Mouse (Mus musculus): ENCODE data around the gene Acot6. TPM values are rescaled to one million over a fixed set of nuclear protein-coding genes. Genes with fewer than 3 reads are reported as not detected.

The Acot6 gene
- polyA plus RNA-seq, 1 experiment from 2014 or later, result 8.4 TPM

- H3K27me3 ChIP-seq (replicated peaks; ENCODE audit: control insufficient read depth, insufficient read depth, low read length), result no peaks in the 10 kb centered on the region
- ATAC-seq, result no peak
- peaks cover 82% of the 10 kb centered on the region for H3K36me3 ChIP-seq (ENCODE audit: control insufficient read depth, insufficient read depth)
- H3K4me2 ChIP-seq (replicated peaks; ENCODE audit: low read depth), result no peak overlapping the region
- WGBS, result 91% methylated on average over 14 of the region's 14 CpGs
- H3K4me1 ChIP-seq (replicated peaks; ENCODE audit: control insufficient read depth, insufficient read depth, low read length), result no peaks in the 10 kb centered on the region
- H3K9me3 ChIP-seq (ENCODE audit: control insufficient read depth), result no peaks in the 10 kb centered on the region
- no peak overlapping the region for H3K9ac ChIP-seq (ENCODE audit: low read depth, low read length)
- TF ChIP-seq CTCF (IDR thresholded peaks at IDR 0.05; ENCODE audit: low read depth), result no peak
- no peak overlapping the region for H3K4me3 ChIP-seq (ENCODE audit: low read depth, low read length)
- H3K27ac ChIP-seq (ENCODE audit: low read depth, low read length), result no peak overlapping the region
Measured at GRCm38 (mm10) chr12:84158156-84158555, 57.7 kb downstream of the Acot6 start.

- peaks cover 73% of the 10 kb centered on the region for H3K36me3 ChIP-seq (ENCODE audit: control insufficient read depth, insufficient read depth)
- no peak for TF ChIP-seq CTCF (IDR thresholded peaks at IDR 0.05; ENCODE audit: low read depth)
Measured at GRCm38 (mm10) chr12:84160491-84160890, 60.0 kb downstream of the Acot6 start.

More at GRCm38 (mm10) chr12:84160491-84160890, 60.0 kb downstream of the Acot6 start:
- Histone ChIP-seq H3K4me2 (replicated peaks; ENCODE audit: low read depth) (no peak overlapping the region), H3K4me1 (replicated peaks; ENCODE audit: control insufficient read depth, insufficient read depth, low read length) (no peaks in the 10 kb centered on the region), H3K9me3 (ENCODE audit: control insufficient read depth) (no peaks in the 10 kb centered on the region), H3K4me3 (ENCODE audit: low read depth, low read length) (no peak overlapping the region), H3K27ac (ENCODE audit: low read depth, low read length) (no peak overlapping the region), H3K27me3 (replicated peaks; ENCODE audit: control insufficient read depth, insufficient read depth, low read length) (no peaks in the 10 kb centered on the region), H3K9ac (ENCODE audit: low read depth, low read length) (no peak overlapping the region)
- 91% methylated on average over 8 of the region's 8 CpGs for WGBS
- no peak for ATAC-seq

Other genes starting within 250 kb of the Acot6 start
- 28.9 and 34.4 TPM in 2 replicates for gene Numb, start 178.7 kb upstream of the Acot6 start, polyA plus RNA-seq (2015; fragmentation: Nextera tagmentation; extraction: Ambion mirVana)
- 11.4 and 12.4 TPM in 2 replicates for gene Riox1, start 150.0 kb upstream of the Acot6 start, polyA plus RNA-seq (2015; fragmentation: Nextera tagmentation; extraction: Ambion mirVana)
- 0.04 TPM in 1 of 2 replicates, not detected in the other for gene Heatr4, start 115.8 kb upstream of the Acot6 start, polyA plus RNA-seq (2015; fragmentation: Nextera tagmentation; extraction: Ambion mirVana)
- 63.7 and 69.3 TPM in 2 replicates for gene Acot2, start 112.8 kb upstream of the Acot6 start, polyA plus RNA-seq (2015; fragmentation: Nextera tagmentation; extraction: Ambion mirVana)
- 251 and 267 TPM in 2 replicates for gene Acot1, start 91.2 kb upstream of the Acot6 start, polyA plus RNA-seq (2015; fragmentation: Nextera tagmentation; extraction: Ambion mirVana)
- 45.2 and 53.8 TPM in 2 replicates for gene Acot4, start 62.3 kb upstream of the Acot6 start, polyA plus RNA-seq (2015; fragmentation: Nextera tagmentation; extraction: Ambion mirVana)
- gene Gm49366, start 61.7 kb upstream of the Acot6 start, polyA plus RNA-seq (2015; fragmentation: Nextera tagmentation; extraction: Ambion mirVana), result not detected in 2 replicates
- gene Acot3, start 48.5 kb upstream of the Acot6 start, polyA plus RNA-seq (2015; fragmentation: Nextera tagmentation; extraction: Ambion mirVana), result 22.5 and 28.2 TPM in 2 replicates
- gene Acot5, start 31.3 kb upstream of the Acot6 start, polyA plus RNA-seq (2015; fragmentation: Nextera tagmentation; extraction: Ambion mirVana), result 6.6 and 7.8 TPM in 2 replicates
- 1.0 and 1.3 TPM in 2 replicates for gene Dnal1, start 13.7 kb downstream of the Acot6 start, polyA plus RNA-seq (2015; fragmentation: Nextera tagmentation; extraction: Ambion mirVana)
- gene Pnma1, start 47.8 kb downstream of the Acot6 start, polyA plus RNA-seq (2015; fragmentation: Nextera tagmentation; extraction: Ambion mirVana), result 0.30 and 0.43 TPM in 2 replicates
- gene Elmsan1, start 118.2 kb downstream of the Acot6 start, polyA plus RNA-seq (2015; fragmentation: Nextera tagmentation; extraction: Ambion mirVana), result 4.4 and 4.9 TPM in 2 replicates
- gene Ptgr2, start 184.6 kb downstream of the Acot6 start, polyA plus RNA-seq (2015; fragmentation: Nextera tagmentation; extraction: Ambion mirVana), result 35.3 and 41.2 TPM in 2 replicates
- gene Zfp410, start 216.2 kb downstream of the Acot6 start, polyA plus RNA-seq (2015; fragmentation: Nextera tagmentation; extraction: Ambion mirVana), result 34.2 and 34.5 TPM in 2 replicates